Comparison of ENCODE assay signal across 6 mouse cellular contexts in genomic region chrX:104602168-104602859, GRCm38 (mm10).
A peak's percentile ranks its signal among the peaks of the same experiment; 100 is the strongest.
DNase-seq lines count a peak whose midpoint lies in the region; ATAC-seq and TF ChIP-seq lines count a peak whose summit lies in the region.
"Not testable (repeated sequence)": the region's sequence is repeated elsewhere in the genome, so short reads cannot be mapped to it uniquely, and the experiment has no call there.

No protein-coding gene starts in this region.

- TF ChIP-seq EP300 in liver, embryonic 14.5 days (IDR thresholded peaks at IDR 0.05; ENCODE audit: low read depth), result not testable (repeated sequence)

- peak overlapping the region; percentile 64; the same call in 1 of the 2 replicates for H3K27ac ChIP-seq in liver, embryonic 12.5 days
- H3K27ac ChIP-seq in liver, embryonic 14.5 days, result peak overlapping the region; percentile 25; the same call in 1 of the 2 replicates
- not testable (repeated sequence) for H3K27ac ChIP-seq in liver, embryonic 16.5 days (ENCODE audit: low read length); stomach, embryonic 15.5 days

- peak; percentile 87 for ATAC-seq in erythroid progenitor cell, adult 5-6 weeks (replicated peaks; ENCODE audit: low FRiP score, poor library complexity, severe bottlenecking)
- peak; percentile 84 for ATAC-seq in liver, embryonic 12.5 days
- ATAC-seq in liver, embryonic 14.5 days (ENCODE audit: insufficient read depth), result peak; percentile 82
- peak; percentile 80 for ATAC-seq in liver, embryonic 16.5 days (ENCODE audit: low read depth)
- peak; percentile 76 for ATAC-seq in megakaryocyte progenitor cell, adult 5-6 weeks (replicated peaks; ENCODE audit: poor library complexity)
- ATAC-seq in stomach, embryonic 15.5 days (ENCODE audit: insufficient read depth, low FRiP score, low read depth), result peak; percentile 63; the same call in 1 of the 2 replicates

- H3K9me3 ChIP-seq in liver, embryonic 12.5 days (replicated peaks); liver, embryonic 14.5 days (ENCODE audit: control insufficient read depth, low read length); liver, embryonic 16.5 days (replicated peaks; ENCODE audit: control insufficient read depth, low read length); stomach, embryonic 15.5 days: not testable (repeated sequence)

- peaks cover 39% of the 10 kb centered on the region for H3K4me1 ChIP-seq in liver, embryonic 12.5 days
- H3K4me1 ChIP-seq in liver, embryonic 14.5 days (replicated peaks; ENCODE audit: control insufficient read depth in 2 of 2, insufficient read depth in 2 of 2, low read length in 1 of 2), result peaks cover 7 to 26% of the 10 kb centered on the region in 2 experiments
- not testable (repeated sequence) for H3K4me1 ChIP-seq in liver, embryonic 16.5 days (ENCODE audit: control insufficient read depth, low read depth, low read length); stomach, embryonic 15.5 days

- not testable (repeated sequence) for H3K36me3 ChIP-seq in liver, embryonic 12.5 days; liver, embryonic 14.5 days (replicated peaks; ENCODE audit: control insufficient read depth, insufficient read depth, low read depth); liver, embryonic 16.5 days (ENCODE audit: control insufficient read depth, insufficient read depth); stomach, embryonic 15.5 days

- H3K9ac ChIP-seq in liver, embryonic 12.5 days; liver, embryonic 14.5 days (replicated peaks); liver, embryonic 16.5 days (ENCODE audit: low read depth, low read length); stomach, embryonic 15.5 days: not testable (repeated sequence)

- not testable (repeated sequence) for H3K27me3 ChIP-seq in liver, embryonic 12.5 days (replicated peaks); liver, embryonic 14.5 days (ENCODE audit: control insufficient read depth, insufficient read depth, low read length); liver, embryonic 16.5 days (ENCODE audit: control insufficient read depth, insufficient read depth, low read depth, low read length); stomach, embryonic 15.5 days (replicated peaks)

- TF ChIP-seq CTCF in liver, embryonic 14.5 days (IDR thresholded peaks at IDR 0.05; ENCODE audit: low read depth), result not testable (repeated sequence)

- WGBS in liver, embryonic 12.5 days (ENCODE audit: insufficient replicate concordance), result 52% methylated on average over 8 of the region's 13 CpGs
- WGBS in liver, embryonic 14.5 days (ENCODE audit: insufficient replicate concordance), result 61% methylated on average over 8 of the region's 13 CpGs
- WGBS in liver, embryonic 16.5 days (ENCODE audit: insufficient replicate concordance), result 46% methylated on average over 8 of the region's 13 CpGs
- 77% methylated on average over 6 of the region's 13 CpGs for WGBS in stomach, embryonic 15.5 days

- not testable (repeated sequence) for H3K4me3 ChIP-seq in liver, embryonic 12.5 days; liver, embryonic 14.5 days (ENCODE audit: insufficient read depth in 1 of 2, low read depth in 2 of 2, low read length in 2 of 2); liver, embryonic 16.5 days (ENCODE audit: low read depth, low read length); stomach, embryonic 15.5 days (replicated peaks)

- peak overlapping the region; percentile 39 for H3K4me2 ChIP-seq in liver, embryonic 12.5 days
- H3K4me2 ChIP-seq in liver, embryonic 14.5 days (ENCODE audit: low read depth), result peak overlapping the region; percentile 6; the same call in 1 of the 2 replicates
- H3K4me2 ChIP-seq in liver, embryonic 16.5 days (ENCODE audit: low read depth, low read length); stomach, embryonic 15.5 days: not testable (repeated sequence)

- not testable (repeated sequence) for DNase-seq in liver, embryonic 14.5 days (ENCODE audit: low read depth in 3 of 3, low spot score in 3 of 3)
